Mouse (Mus musculus) kidney, embryonic 15.5 days (tissue): ENCODE data around the gene Tmem91. TPM values are rescaled to one million over a fixed set of nuclear protein-coding genes. Genes with fewer than 3 reads are reported as not detected.

ENCODE experiments used
- polyA plus RNA-seq: library from polyadenylated mRNA; unstranded; fragments of >200 nt; fragmentation: Nextera tagmentation; extraction: Ambion mirVana; gene quantifications from 2 replicates; pipeline ENCODE4 v1.2.1, GENCODE M21; 2015

Gene Tmem91
- polyA plus RNA-seq, 1 experiment from 2014 or later: 2.4 TPM

Other genes with a start within 250 kb of the Tmem91 start
- gene Ceacam1, start 197.6 kb downstream of the Tmem91 start, polyA plus RNA-seq: 3.9 and 11.4 TPM in 2 replicates
- 0.09 TPM in 2 replicates for gene Ceacam2, start 135.3 kb downstream of the Tmem91 start, polyA plus RNA-seq
- 3.1 and 3.5 TPM in 2 replicates for gene Erich4, start 59.3 kb downstream of the Tmem91 start, polyA plus RNA-seq
- 50.0 and 56.1 TPM in 2 replicates for gene Dmac2, start 55.8 kb downstream of the Tmem91 start, polyA plus RNA-seq
- 10.4 and 13.6 TPM in 2 replicates for gene B3gnt8, start 48.5 kb downstream of the Tmem91 start, polyA plus RNA-seq
- 65.2 and 70.1 TPM in 2 replicates for gene Bckdha, start 16.2 kb downstream of the Tmem91 start, polyA plus RNA-seq
- 81.2 and 87.5 TPM in 2 replicates for gene Exosc5, start 16.0 kb downstream of the Tmem91 start, polyA plus RNA-seq
- gene B9d2, start 5.6 kb upstream of the Tmem91 start, polyA plus RNA-seq: 28.4 and 32.3 TPM in 2 replicates
- 3.0 and 3.1 TPM in 2 replicates for gene Tgfb1, start 11.8 kb upstream of the Tmem91 start, polyA plus RNA-seq
- gene Ccdc97, start 43.9 kb upstream of the Tmem91 start, polyA plus RNA-seq: 22.2 and 26.2 TPM in 2 replicates
- gene Hnrnpul1, start 79.6 kb upstream of the Tmem91 start, polyA plus RNA-seq: 61.3 and 65.0 TPM in 2 replicates
- gene Axl, start 113.5 kb upstream of the Tmem91 start, polyA plus RNA-seq: 81.9 and 91.5 TPM in 2 replicates
- gene Cyp2s1, start 141.7 kb upstream of the Tmem91 start, polyA plus RNA-seq: 17.2 and 18.1 TPM in 2 replicates
- not detected in 2 replicates for gene Cyp2b10, start 222.5 kb upstream of the Tmem91 start, polyA plus RNA-seq